ENCODE assay signal across 8 mouse cellular contexts in the genomic region with DNA sequence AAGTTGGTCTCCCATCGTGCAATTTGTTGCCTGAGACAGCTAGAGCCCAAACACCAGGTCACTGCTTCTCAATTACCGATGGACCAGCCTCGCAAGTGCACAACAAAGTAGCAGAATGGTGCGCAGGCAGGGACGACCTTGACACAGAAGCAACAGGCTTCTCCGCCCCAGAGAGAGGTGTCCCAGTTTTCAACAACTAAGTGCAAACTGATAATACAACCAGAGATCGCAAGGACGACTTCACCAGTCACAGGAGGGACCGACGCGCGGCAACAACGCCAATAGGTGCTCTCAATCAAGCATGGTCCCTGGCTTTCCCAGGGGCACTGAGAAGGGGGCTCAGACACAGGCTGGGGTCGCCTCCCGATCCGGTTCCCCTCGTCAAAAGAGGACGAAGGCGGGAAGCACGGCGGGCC. TPM values are rescaled to one million over a fixed set of nuclear protein-coding genes. Genes with fewer than 3 reads are reported as not detected.
A peak's percentile ranks its signal among the peaks of the same experiment; 100 is the strongest.
DNase-seq lines count a peak whose midpoint lies in the region; ATAC-seq lines count a peak whose summit lies in the region.

No protein-coding gene starts in this region.

- peak; percentile 27 for DNase-seq in ovary, adult 18-20 months (ENCODE audit: low spot score)
- DNase-seq in ovary, postnatal 14 days (ENCODE audit: low spot score): no peak
- peak; percentile 16 for DNase-seq in brain, adult 2 months (ENCODE audit: low read depth, low spot score)
- DNase-seq in hindbrain, embryonic 10.5 days (ENCODE audit: low spot score): no peak
- no peak for DNase-seq in retina, embryonic 14.5 days (ENCODE audit: low spot score)
- no peak for DNase-seq in right cerebral cortex, postnatal 36 days (ENCODE audit: low spot score in 2 of 2)

- H3K36me3 ChIP-seq in hindbrain, embryonic 10.5 days: no peaks in the 10 kb centered on the region
- peaks cover 4% of the 10 kb centered on the region for H3K36me3 ChIP-seq in megakaryocyte, embryonic 14.5 days (replicated peaks; ENCODE audit: low read length)

- peaks cover 26% of the 10 kb centered on the region for H3K4me1 ChIP-seq in hindbrain, embryonic 10.5 days (replicated peaks)
- H3K4me1 ChIP-seq in megakaryocyte, embryonic 14.5 days: peaks cover 79% of the 10 kb centered on the region

- under 1% methylated on average over 21 of the region's 21 CpGs for WGBS in hindbrain, embryonic 10.5 days

- peak overlapping the region; percentile 83 for H3K4me3 ChIP-seq in hindbrain, embryonic 10.5 days
- H3K4me3 ChIP-seq in megakaryocyte, embryonic 14.5 days (replicated peaks): peak overlapping the region; percentile 96

- H3K27ac ChIP-seq in hindbrain, embryonic 10.5 days: peak overlapping the region; percentile 94

- ATAC-seq in activated CD4-positive, CD25-positive, alpha-beta regulatory T cell, adult 4 months: no peak

- H3K9me3 ChIP-seq in hindbrain, embryonic 10.5 days: no peaks in the 10 kb centered on the region
- no peaks in the 10 kb centered on the region for H3K9me3 ChIP-seq in megakaryocyte, embryonic 14.5 days

- no peaks in the 10 kb centered on the region for H3K27me3 ChIP-seq in hindbrain, embryonic 10.5 days (ENCODE audit: insufficient read depth, poor library complexity, severe bottlenecking)
- H3K27me3 ChIP-seq in megakaryocyte, embryonic 14.5 days (replicated peaks): peaks cover 13% of the 10 kb centered on the region

RNA-seq across cellular contexts. Expression of a gene that starts 30.7 kb away (rescaled TPM):
- 11.8 and 19.5 TPM in 2 replicates for polyA plus RNA-seq in hindbrain, embryonic 10.5 days (2016; fragmentation: Nextera tagmentation; extraction: Ambion mirVana)
- polyA plus RNA-seq in megakaryocyte, embryonic 14.5 days (2012; ENCODE audit: insufficient read depth, low replicate concordance): 4.3 and 9.3 TPM in 2 replicates
- not detected for polyA plus RNA-seq in activated CD4-positive, CD25-positive, alpha-beta regulatory T cell, adult 4 months (2017; shearing (Covaris generic))

RNA-seq across cellular contexts. Expression of a gene that starts 30.7 kb away (rescaled TPM):
- 47.0 and 53.0 TPM in 2 replicates for polyA plus RNA-seq in hindbrain, embryonic 10.5 days (2016; fragmentation: Nextera tagmentation; extraction: Ambion mirVana)
- 2.9 and 7.9 TPM in 2 replicates for polyA plus RNA-seq in megakaryocyte, embryonic 14.5 days (2012; ENCODE audit: insufficient read depth, low replicate concordance)
- 10 to 100 TPM; 36.7 to 37.3 TPM for polyA plus RNA-seq in activated CD4-positive, CD25-positive, alpha-beta regulatory T cell, adult 4 months (2017; shearing (Covaris generic))

Comparison
In these comparisons a context has a peak if more than half of its experiments do, and no peak if none do; other contexts are left out.
1. DNase-seq: peak in ovary, adult 18-20 months (single experiment) and brain, adult 2 months (single experiment); none in ovary, postnatal 14 days (single experiment), hindbrain, embryonic 10.5 days (single experiment), retina, embryonic 14.5 days (single experiment) and right cerebral cortex, postnatal 36 days (0 of 2).